Mouse (Mus musculus) limb, embryonic 10.5 days (tissue): ENCODE data around the gene Fhad1. TPM values are rescaled to one million over a fixed set of nuclear protein-coding genes. Genes with fewer than 3 reads are reported as not detected.
"Not testable (repeated sequence)": the region's sequence is repeated elsewhere in the genome, so short reads cannot be mapped to it uniquely, and the experiment has no call there.

Experiments used
- DNase-seq: peaks from one replicate; pipeline ENCODE4 v3.0.0-alpha.2; 2017; ENCODE audit warnings: low spot score
- H3K27ac ChIP-seq: fragments of 300-500 bp; sonication (generic); 2 replicates; pipeline ENCODE4 v1.5.1; 2016; ENCODE audit warnings: mild to moderate bottlenecking
- H3K27me3 ChIP-seq: fragments of 300-500 bp; sonication (generic); 2 replicates; pipeline ENCODE4 v1.6.1; 2016; ENCODE audit warnings: low read depth, mild to moderate bottlenecking; ENCODE audit not compliant: poor library complexity, severe bottlenecking
- H3K36me3 ChIP-seq: fragments of 300-500 bp; sonication (generic); 2 replicates; pipeline ENCODE4 v1.6.1; 2016; ENCODE audit warnings: mild to moderate bottlenecking, moderate library complexity
- H3K4me1 ChIP-seq: fragments of 300-500 bp; sonication (generic); 2 replicates; pipeline ENCODE4 v1.6.1; 2016
- H3K4me3 ChIP-seq: fragments of 300-500 bp; sonication (generic); 2 replicates; pipeline ENCODE4 v1.5.1; 2016; ENCODE audit warnings: mild to moderate bottlenecking, moderate library complexity
- H3K9me3 ChIP-seq: fragments of 300-500 bp; sonication (generic); replicated peaks from 2 replicates; pipeline ENCODE4 v1.6.1; 2016; ENCODE audit warnings: mild to moderate bottlenecking
- WGBS: fragments of 180-500 bp; shearing (Covaris S2); methylation state at CpG from one replicate; pipeline ENCODE4 v1.1.7; 2016; 5-methylcytosine and 5-hydroxymethylcytosine counted together
- polyA plus RNA-seq: library from polyadenylated mRNA; unstranded; fragments of >200 nt; fragmentation: Nextera tagmentation; extraction: Ambion mirVana; gene quantifications from 2 replicates; pipeline ENCODE4 v1.2.1, GENCODE M21; 2016

Gene Fhad1
- polyA plus RNA-seq, 1 experiment from 2014 or later: 0.24 TPM

DNA sequence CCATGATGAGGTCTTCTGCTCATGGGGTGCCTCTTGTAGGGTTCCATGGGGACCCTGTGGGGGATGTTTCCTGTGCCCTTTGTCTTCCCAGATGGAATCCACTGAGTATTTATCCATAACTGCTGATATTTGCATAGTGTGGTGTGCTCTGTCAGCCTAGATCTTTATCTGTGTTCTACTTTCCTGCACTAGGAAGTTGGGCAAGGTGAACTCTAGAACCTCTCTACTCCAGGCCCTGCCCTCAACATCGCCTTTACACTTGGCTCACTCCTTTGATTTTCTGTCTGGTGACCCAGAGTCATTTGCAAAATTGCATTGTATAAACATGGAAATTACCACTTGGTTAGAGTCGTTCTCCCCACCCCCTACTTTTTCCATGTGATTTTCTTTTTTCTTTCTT is 9.7 kb upstream of the Fhad1 start:
- Histone ChIP-seq H3K27me3 (0 out of 2 replicates have a peak, but pooled peaks cover under 1% of the 10 kb centered on the region), H3K4me1 (peaks cover 3% of the 10 kb centered on the region; the same call in 1 of the 2 replicates), H3K27ac (no peak overlapping the region), H3K36me3 (no peaks in the 10 kb centered on the region), H3K4me3 (no peak overlapping the region), H3K9me3 (no peaks in the 10 kb centered on the region)
- DNase-seq: no peak
- 94% methylated on average over 2 of the region's 2 CpGs for WGBS

DNA sequence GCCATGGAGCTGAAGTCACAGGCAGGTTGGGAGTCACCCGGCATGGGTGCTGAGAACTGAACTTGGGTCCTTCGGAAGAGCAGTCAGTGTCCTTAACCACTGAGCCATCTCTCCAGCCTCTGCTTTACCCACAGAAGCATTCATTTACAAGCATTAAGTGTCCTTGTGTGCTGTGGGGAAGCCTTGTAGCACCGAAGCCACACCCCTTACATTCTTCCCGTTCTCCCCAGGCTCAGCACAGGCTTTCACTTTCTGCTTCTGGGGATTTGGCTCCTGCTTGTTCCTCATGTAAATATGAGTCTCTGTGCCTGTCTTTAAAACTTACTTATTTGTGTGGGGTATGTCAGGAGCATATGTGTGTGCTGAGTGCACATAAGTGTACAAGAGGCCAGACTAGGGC is 8.3 kb upstream of the Fhad1 start:
- Histone ChIP-seq H3K27me3 (0 out of 2 replicates have a peak, but pooled peaks cover 4% of the 10 kb centered on the region), H3K4me1 (peaks cover 6% of the 10 kb centered on the region; the same call in 1 of the 2 replicates), H3K4me3 (no peak overlapping the region), H3K27ac (no peak overlapping the region), H3K9me3 (no peaks in the 10 kb centered on the region), H3K36me3 (no peaks in the 10 kb centered on the region)
- no peak for DNase-seq
- 80% methylated on average over 4 of the region's 4 CpGs for whole genome bisulfite sequencing

DNA sequence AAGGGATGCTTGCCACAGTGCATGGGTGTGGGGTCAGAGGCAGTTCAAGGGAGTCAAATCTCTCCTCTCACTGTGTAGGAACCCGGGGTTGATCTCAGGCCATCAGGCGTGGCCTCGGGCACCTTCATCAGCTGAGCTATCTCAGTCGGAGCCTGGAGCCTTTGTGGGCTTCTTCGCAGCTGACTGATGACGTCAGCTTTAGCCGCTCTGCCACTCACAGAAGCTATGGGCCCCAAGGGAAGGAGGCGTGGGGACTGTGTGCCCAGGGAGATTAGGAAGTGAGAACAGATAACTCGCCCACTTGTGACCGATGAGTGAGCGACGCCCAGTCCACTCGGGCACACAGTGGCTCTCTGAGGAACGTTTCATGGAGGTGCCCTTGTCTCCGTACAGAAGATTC is 2.8 kb upstream of the Fhad1 start:
- Histone ChIP-seq H3K27me3 (peaks cover 55% of the 10 kb centered on the region), H3K4me1 (peaks cover 40% of the 10 kb centered on the region), H3K4me3 (no peak overlapping the region), H3K27ac (0 out of 2 replicates have a peak overlapping the region, but pooled peaks have one; percentile 3), H3K36me3 (no peaks in the 10 kb centered on the region), H3K9me3 (no peaks in the 10 kb centered on the region)
- 55% methylated on average over 15 of the region's 15 CpGs for WGBS
- DNase-seq: no peak

DNA sequence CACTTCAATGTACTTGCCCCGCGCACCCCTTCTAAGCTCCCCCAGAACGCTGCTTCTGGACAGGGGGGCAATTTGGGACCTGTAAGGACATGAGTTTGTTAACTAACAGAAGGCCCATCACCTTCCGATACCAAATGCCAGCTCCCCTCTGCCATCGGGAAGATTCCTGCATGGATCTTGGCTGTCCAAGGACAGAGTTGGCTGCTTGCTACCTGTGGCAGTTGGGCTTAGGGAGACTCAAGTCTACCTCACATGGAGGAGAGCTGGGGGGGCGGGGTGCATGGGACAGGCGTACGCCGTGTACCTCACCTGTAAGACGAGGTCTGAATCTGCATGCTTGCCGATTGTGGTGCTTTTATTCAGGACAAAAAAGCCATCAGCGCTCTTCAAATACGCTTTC is 3.6 kb downstream of the Fhad1 start:
- 92% methylated on average over 13 of the region's 13 CpGs for WGBS
- no peaks in the 10 kb centered on the region for H3K36me3 ChIP-seq
- H3K9me3 ChIP-seq: no peaks in the 10 kb centered on the region
- peaks cover 63% of the 10 kb centered on the region for H3K4me1 ChIP-seq
- H3K27me3 ChIP-seq: peaks cover 56% of the 10 kb centered on the region
- H3K4me3 ChIP-seq: no peak overlapping the region
- no peak overlapping the region for H3K27ac ChIP-seq
- no peak for DNase-seq

DNA sequence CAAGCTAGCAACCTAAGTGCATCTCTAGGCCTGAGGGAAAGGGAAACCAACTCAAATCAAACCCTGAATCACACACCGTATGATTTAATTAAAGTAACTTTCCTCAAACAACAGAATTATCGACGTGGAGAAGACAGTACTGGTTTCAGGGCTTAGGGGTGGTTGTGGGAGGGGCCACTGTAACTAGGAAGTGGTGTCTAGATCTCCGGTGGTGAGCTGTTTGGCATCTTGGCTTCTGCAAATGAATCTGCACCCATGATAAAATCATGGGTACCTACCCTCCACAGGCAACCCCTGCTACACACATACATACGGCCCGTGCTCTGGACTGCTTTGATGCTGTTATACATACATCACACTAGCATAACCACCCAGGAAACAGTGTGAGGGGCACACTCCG is 4.4 kb downstream of the Fhad1 start:
- no peaks in the 10 kb centered on the region for H3K9me3 ChIP-seq
- H3K27ac ChIP-seq: no peak overlapping the region
- peaks cover 48% of the 10 kb centered on the region for H3K27me3 ChIP-seq
- peaks cover 61% of the 10 kb centered on the region for H3K4me1 ChIP-seq
- no peaks in the 10 kb centered on the region for H3K36me3 ChIP-seq
- no peak overlapping the region for H3K4me3 ChIP-seq
- WGBS: 82% methylated on average over 7 of the region's 7 CpGs
- DNase-seq: no peak

DNA sequence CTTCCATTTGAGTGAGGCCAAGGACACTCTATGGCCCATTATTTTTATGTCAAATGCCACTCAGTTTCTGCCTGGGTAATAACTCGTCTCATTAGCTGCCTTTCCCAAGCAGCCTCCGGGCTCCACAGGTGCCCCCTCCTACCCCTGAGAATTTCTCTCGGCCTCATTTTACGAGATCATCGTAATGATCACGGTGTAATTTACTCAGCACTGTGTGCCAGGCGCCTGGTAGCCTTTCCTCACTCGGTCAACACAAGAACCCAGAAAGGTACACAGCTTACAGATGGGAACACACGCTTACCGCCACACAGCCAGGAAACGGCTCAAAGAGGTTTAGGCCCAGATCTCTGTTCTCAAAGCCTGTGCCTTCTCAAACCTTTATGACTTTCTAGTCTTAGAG is 6.7 kb downstream of the Fhad1 start:
- 57% methylated on average over 11 of the region's 11 CpGs for WGBS

DNA sequence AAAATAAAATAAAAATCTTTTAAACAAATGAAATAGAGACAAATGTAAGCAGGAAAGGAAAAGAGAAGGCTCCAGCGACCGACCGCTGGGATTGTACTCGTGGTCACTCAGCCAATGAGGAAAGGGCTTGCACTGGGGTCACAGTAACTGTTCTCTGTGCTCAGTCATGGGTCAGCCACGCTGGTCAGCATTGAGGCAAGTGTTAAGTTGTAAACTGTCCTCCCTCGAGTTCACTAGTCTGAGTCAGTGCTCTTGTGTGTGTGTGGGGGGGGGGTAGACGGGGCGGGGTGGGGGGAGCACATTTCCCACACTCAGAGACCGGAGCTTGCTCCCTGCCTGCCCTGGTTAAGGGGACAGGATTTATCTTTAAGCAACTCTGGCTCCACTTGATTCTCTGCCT is 14.3 kb downstream of the Fhad1 start:
- no peak overlapping the region for H3K27ac ChIP-seq
- 64% methylated on average over 9 of the region's 9 CpGs for WGBS
- H3K27me3 ChIP-seq: no peaks in the 10 kb centered on the region
- H3K36me3 ChIP-seq: no peaks in the 10 kb centered on the region
- peaks cover 7% of the 10 kb centered on the region for H3K4me1 ChIP-seq
- H3K4me3 ChIP-seq: no peak overlapping the region
- DNase-seq: no peak
- no peaks in the 10 kb centered on the region for H3K9me3 ChIP-seq

More for the DNA sequence above, 6.7 kb downstream of the Fhad1 start:
- Histone ChIP-seq H3K9me3 (no peaks in the 10 kb centered on the region), H3K36me3 (no peaks in the 10 kb centered on the region), H3K27me3 (peaks cover 27% of the 10 kb centered on the region), H3K4me3 (no peak overlapping the region), H3K27ac (no peak overlapping the region), H3K4me1 (peaks cover 50% of the 10 kb centered on the region)
- no peak for DNase-seq

DNA sequence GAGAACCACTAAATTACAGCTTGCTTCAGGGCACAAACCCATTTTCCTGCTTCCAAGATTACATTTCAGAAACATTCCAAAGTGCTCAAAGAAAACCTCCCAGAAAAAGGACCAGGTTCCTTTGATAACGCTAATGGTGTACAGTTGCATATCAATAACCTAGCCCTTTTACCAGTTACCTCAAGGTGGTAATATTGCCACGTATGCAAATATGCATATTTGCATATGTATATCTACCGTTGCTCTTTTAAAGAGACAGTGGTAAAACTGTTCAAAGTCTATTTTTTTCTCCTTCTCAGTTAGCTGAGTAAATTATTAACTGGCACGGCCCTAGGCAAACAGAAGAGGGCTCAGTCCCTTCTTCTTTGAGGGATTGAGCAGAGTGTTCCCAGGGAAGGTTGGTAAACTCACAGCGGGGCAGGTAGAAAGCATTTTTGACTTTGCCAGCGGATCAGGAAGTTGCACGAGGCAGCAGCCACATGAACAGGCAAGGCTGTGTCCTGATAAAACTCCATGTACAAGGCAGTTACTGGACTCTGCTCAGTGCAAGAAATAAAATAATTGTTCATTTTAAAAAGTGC is 15.3 kb downstream of the Fhad1 start:
- DNase-seq: no peak
- no peaks in the 10 kb centered on the region for H3K9me3 ChIP-seq
- H3K4me1 ChIP-seq: peaks cover 7% of the 10 kb centered on the region
- H3K36me3 ChIP-seq: no peaks in the 10 kb centered on the region
- 72% methylated on average over 7 of the region's 7 CpGs for WGBS
- no peaks in the 10 kb centered on the region for H3K27me3 ChIP-seq
- no peak overlapping the region for H3K4me3 ChIP-seq
- no peak overlapping the region for H3K27ac ChIP-seq

DNA sequence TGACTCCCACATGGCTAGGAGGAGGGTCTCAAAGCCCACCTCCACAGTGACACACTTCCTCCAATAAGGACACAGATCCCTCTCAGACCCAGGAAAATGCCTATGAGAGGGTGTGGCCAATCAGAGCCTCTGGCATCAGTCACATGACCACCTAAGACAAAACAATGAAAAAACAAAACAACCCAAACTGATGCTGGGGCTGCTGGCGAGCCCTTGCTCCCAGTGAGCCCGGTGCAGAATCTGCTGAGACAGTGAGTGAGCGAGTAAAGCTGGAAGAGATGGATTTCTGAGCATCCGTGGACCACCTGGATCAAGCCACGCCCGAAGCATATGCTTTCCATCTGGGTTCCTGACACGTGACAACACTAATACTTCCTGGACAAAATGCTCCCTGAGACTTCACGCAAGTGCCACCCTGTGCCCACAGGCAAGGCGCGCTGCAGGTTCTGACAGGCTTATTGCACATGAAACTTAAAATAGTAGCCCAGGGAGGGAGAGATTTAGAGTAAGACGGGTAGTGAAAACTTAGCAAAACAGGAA is 16.5 kb downstream of the Fhad1 start:
- Histone ChIP-seq H3K4me3 (peak overlapping the region; percentile 55), H3K27me3 (no peaks in the 10 kb centered on the region), H3K27ac (peak overlapping the region; percentile 91), H3K9me3 (no peaks in the 10 kb centered on the region), H3K36me3 (no peaks in the 10 kb centered on the region), H3K4me1 (peaks cover 8% of the 10 kb centered on the region)
- WGBS: 24% methylated on average over 11 of the region's 11 CpGs
- DNase-seq: peak; percentile 75

DNA sequence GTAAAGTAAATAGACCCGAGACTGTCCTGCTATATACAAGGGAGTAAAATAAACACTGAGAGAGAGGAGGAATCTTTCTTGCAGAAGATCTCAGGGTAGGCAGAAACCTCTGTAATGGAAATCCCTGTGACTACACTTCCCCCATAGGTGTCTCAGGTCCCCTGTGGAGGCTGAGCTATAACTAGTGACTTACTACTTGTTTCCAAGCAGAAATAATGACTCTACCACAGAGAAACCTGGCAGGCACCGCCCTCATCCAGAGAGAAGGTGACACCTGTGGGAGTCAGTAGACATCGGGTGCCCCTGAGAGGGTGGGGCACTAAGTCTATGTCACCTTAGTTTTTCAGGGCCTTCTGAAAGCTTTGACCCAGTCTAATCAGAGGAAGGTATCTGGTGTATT is 18.0 kb downstream of the Fhad1 start:
- whole genome bisulfite sequencing: 82% methylated on average over 3 of the region's 3 CpGs
- Histone ChIP-seq H3K36me3 (no peaks in the 10 kb centered on the region), H3K4me3 (no peak overlapping the region), H3K4me1 (peaks cover 12% of the 10 kb centered on the region), H3K27me3 (no peaks in the 10 kb centered on the region), H3K9me3 (no peaks in the 10 kb centered on the region), H3K27ac (no peak overlapping the region)
- no peak for DNase-seq

DNA sequence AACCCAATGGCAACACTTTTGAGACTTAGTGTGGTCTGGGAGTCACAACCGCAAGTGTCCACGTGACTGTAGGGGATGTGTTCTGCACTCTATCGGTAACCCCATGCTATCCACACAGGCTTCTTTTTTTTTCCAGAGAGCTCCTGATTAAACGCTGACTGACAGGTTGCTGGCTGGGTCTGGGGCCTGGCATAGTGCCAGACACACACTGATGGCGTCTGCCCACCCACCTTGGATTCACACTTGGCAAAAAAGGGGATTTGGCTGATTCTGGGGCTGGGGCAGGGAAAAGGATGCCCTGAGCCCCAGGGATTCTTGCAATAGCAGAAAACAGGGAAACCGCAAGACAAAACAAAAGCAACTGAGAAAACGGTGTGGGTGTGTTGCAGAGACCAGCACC is 18.8 kb downstream of the Fhad1 start:
- WGBS: 84% methylated on average over 7 of the region's 7 CpGs
- H3K27me3 ChIP-seq: no peaks in the 10 kb centered on the region
- no peak overlapping the region for H3K27ac ChIP-seq
- no peaks in the 10 kb centered on the region for H3K36me3 ChIP-seq
- no peak overlapping the region for H3K4me3 ChIP-seq
- DNase-seq: no peak
- no peaks in the 10 kb centered on the region for H3K9me3 ChIP-seq
- H3K4me1 ChIP-seq: peaks cover 12% of the 10 kb centered on the region

DNA sequence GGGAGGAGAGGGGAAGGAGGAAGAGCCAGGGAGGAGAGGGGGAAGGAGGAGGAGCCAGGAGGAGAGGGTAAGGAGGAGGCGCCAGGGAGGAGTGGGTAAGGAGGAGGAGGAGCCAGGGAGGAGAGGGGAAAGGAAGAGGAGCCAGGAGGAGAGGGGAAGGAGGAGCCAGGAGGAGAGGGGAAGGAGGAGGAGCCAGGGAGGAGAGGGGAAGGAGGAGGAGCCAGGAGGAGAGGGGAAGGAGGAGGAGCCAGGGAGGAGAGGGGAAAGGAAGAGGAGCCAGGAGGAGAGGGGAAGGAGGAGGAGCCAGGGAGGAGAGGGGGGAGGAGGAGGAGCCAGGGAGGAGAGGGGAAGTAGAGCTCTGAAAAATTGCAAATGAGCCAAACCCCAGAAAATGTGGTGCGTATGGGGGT is 20.8 kb downstream of the Fhad1 start:
- not testable (repeated sequence) for H3K36me3 ChIP-seq, H3K9me3 ChIP-seq, H3K27me3 ChIP-seq, DNase-seq, H3K27ac ChIP-seq, H3K4me3 ChIP-seq
- peaks cover 12% of the 10 kb centered on the region for H3K4me1 ChIP-seq
- 47% methylated on average over 2 of the region's 2 CpGs for WGBS

DNA sequence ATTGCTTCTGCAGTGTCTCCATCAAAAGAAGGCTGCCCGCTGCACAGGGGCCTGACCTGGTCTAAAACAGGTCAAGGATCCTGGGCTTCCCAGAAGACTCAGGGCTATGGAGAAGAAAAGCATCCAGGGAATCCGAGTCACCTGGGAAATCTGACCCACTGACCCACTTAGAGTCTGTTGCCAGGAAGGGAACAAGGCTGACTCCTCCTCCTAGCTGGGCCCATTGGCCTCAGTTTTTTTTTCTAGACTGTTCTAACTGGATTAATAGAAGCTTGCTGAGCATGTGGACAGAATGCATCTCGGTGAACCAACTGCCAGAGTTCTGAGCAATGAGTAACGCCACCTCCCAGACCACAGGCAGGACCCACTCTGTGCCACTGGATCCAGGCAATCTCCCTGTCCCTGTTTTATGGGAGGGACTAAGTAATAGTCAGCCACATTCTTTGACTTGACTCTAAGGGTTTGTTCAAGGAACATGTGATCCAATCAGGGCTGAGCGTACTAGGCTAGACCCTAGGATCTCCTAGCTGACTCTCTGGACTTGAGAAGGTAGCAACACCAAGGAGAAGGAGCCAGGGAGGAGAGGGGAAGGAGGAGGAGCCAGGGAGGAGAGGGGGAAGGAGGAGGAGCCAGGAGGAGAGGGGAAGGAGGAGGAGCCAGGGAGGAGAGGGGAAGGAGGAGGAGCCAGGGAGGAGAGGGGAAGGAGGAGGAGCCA is 21.4 kb downstream of the Fhad1 start:
- H3K27ac ChIP-seq: no peak overlapping the region
- no peaks in the 10 kb centered on the region for H3K9me3 ChIP-seq
- DNase-seq: no peak
- 77% methylated on average over 5 of the region's 5 CpGs for WGBS
- H3K36me3 ChIP-seq: no peaks in the 10 kb centered on the region
- no peak overlapping the region for H3K4me3 ChIP-seq
- H3K4me1 ChIP-seq: peaks cover 9% of the 10 kb centered on the region
- H3K27me3 ChIP-seq: no peaks in the 10 kb centered on the region
